Mouse (Mus musculus) ZHBTc4 (cell line): ENCODE results near the gene Gab3.
A peak's percentile ranks its signal among the peaks of the same experiment; 100 is the strongest.
"Not testable (repeated sequence)": the region's sequence is repeated elsewhere in the genome, so short reads cannot be mapped to it uniquely, and the experiment has no call there.

Experiments
- DNase-seq: peaks from one replicate; pipeline ENCODE4 v3.0.0-alpha.2; 2011; ENCODE audit warnings: low read depth, low spot score

The Gab3 gene

GRCm38 (mm10) chrX:75035162-75035561 lies 50.1 kb downstream of the Gab3 start:
- DNase-seq, result no peak

GRCm38 (mm10) chrX:75034054-75034453 lies 51.2 kb downstream of the Gab3 start:
- DNase-seq, result not testable (repeated sequence)

- DNase-seq, result no peak
Observed at GRCm38 (mm10) chrX:74983734-74984133, 101.5 kb downstream of the Gab3 start.

DNA sequence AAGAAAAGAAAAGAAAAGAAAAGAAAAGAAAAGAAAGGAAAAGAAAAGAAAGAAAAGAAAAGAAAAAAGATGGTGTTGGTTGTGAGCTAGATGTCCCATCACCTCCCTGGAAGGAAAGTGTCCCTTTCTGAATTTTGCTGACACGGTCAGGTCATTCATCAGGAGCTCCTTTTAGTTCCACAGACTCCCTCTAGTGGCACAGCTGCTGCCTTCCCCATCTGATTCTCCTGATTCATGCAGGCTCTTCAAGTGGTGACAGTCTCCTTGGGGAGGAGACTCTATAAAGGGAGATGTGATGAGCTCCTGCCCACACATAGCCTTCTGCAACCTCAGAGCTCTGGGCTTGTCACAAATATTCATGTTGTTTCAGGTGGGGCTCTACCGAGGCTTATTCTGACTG lies 122.4 kb downstream of the Gab3 start:
- peak; percentile 5 for DNase-seq

- peak; percentile 12 for DNase-seq
Observed at GRCm38 (mm10) chrX:74959161-74959560, 126.1 kb downstream of the Gab3 start.
